Mouse (Mus musculus) forebrain, embryonic 16.5 days (tissue): ENCODE measurements around the gene Iqgap3. TPM values are rescaled to one million over a fixed set of nuclear protein-coding genes. Genes with fewer than 3 reads are reported as not detected.
A peak's percentile ranks its signal among the peaks of the same experiment; 100 is the strongest.

Experiments
- ATAC-seq: fragments of 200-750 bp; cut with Nextera tagmentation; 2 replicates; pipeline ENCODE4 v1.8.0; 2017; ENCODE audit warnings: mild to moderate bottlenecking, moderate library complexity
- H3K27ac ChIP-seq: fragments of 300-500 bp; sonication (generic); 2 replicates; pipeline ENCODE4 v1.5.1; 2014; ENCODE audit warnings: low read length, control low read depth
- H3K27me3 ChIP-seq: fragments of 300-500 bp; sonication (generic); replicated peaks from 2 replicates; pipeline ENCODE4 v1.6.1; 2014; ENCODE audit warnings: low read length; ENCODE audit not compliant: control insufficient read depth, insufficient read depth
- H3K36me3 ChIP-seq: fragments of 300-500 bp; sonication (generic); 2 replicates; pipeline ENCODE4 v1.6.1; 2014; ENCODE audit not compliant: control insufficient read depth, insufficient read depth
- H3K4me1 ChIP-seq: fragments of 300-500 bp; sonication (generic); replicated peaks from 2 replicates; pipeline ENCODE4 v1.6.1; 2014; ENCODE audit warnings: low read length; ENCODE audit not compliant: control insufficient read depth, insufficient read depth
- H3K4me2 ChIP-seq: fragments of 300-500 bp; sonication (generic); 2 replicates; pipeline ENCODE4 v1.6.1; 2014; ENCODE audit warnings: mild to moderate bottlenecking, low read length, control low read depth
- H3K4me3 ChIP-seq: fragments of 300-500 bp; sonication (generic); replicated peaks from 2 replicates; pipeline ENCODE4 v1.5.1; 2014; ENCODE audit warnings: mild to moderate bottlenecking, low read length, control low read depth
- H3K9ac ChIP-seq: fragments of 300-500 bp; sonication (generic); replicated peaks from 2 replicates; pipeline ENCODE4 v1.6.1; 2014; ENCODE audit warnings: low read depth, low read length, control low read depth
- H3K9me3 ChIP-seq: fragments of 300-500 bp; sonication (generic); 2 replicates; pipeline ENCODE4 v1.6.1; 2016; ENCODE audit warnings: low read length; ENCODE audit not compliant: control insufficient read depth
- WGBS: fragments of 180-500 bp; shearing (Covaris S2); extraction: QIAGEN DNeasy Blood & Tissue Kit; methylation state at CpG from one replicate; pipeline ENCODE4 v1.1.7; 2014; 5-methylcytosine and 5-hydroxymethylcytosine counted together
- polyA plus RNA-seq: library from polyadenylated mRNA; unstranded; fragments of >200 nt; fragmentation: Nextera tagmentation; extraction: Ambion mirVana; gene quantifications from 2 replicates; pipeline ENCODE4 v1.2.1, GENCODE M21; 2015

Iqgap3 gene
- polyA plus RNA-seq, 1 experiment from 2014 or later = 7.5 TPM

DNA sequence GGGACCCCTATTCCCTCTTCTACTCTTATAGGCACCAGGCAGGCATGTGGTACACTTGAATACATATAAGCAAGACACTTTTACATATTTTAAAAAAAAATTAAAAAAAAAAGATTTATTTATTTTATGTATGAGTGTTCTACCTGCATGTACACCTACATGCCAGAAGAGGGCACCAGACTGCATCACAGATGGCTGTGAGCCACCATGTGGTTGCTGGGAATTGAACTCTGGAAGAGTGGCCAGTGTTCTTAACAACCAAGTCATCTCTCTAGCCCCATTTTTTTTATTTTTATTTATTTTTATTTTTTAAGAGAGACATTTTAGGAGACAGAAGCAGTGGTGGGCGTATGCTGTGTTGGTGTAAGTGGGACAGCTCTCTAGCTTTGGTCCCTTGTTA is 5.9 kb downstream of the Iqgap3 start:
- WGBS = 75% methylated on average over 1 of the region's 1 CpGs

DNA sequence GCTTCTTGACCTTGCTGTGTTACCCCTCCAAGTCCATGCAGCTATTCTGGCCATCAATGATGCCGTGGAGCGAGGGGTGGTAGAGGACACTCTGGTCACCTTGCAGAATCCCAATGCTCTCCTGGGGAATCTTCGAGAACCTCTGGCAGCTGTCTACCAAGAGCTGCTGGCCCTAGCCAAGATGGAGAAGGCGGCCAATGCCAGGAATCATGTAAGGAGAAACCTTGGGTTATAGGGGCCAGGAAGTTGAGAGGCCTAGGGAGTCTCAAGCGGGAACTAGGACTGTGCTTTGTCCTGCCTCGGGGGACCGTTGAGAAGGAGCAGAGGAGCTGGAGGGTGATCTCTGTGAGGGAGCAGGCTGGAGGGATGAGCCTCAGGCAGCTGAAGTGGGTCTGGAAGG is 8.3 kb downstream of the Iqgap3 start:
- WGBS = 91% methylated on average over 7 of the region's 7 CpGs
- Histone ChIP-seq H3K4me2 (no peak overlapping the region), H3K36me3 (no peaks in the 10 kb centered on the region; the same call in 1 of the 2 replicates), H3K4me1 (no peaks in the 10 kb centered on the region), H3K4me3 (no peak overlapping the region), H3K27me3 (no peaks in the 10 kb centered on the region), H3K27ac (no peak overlapping the region), H3K9ac (no peak overlapping the region), H3K9me3 (no peaks in the 10 kb centered on the region)
- ATAC-seq = no peak

More for the DNA sequence above, 5.9 kb downstream of the Iqgap3 start:
- no peak overlapping the region for H3K4me3 ChIP-seq
- H3K27me3 ChIP-seq = no peaks in the 10 kb centered on the region
- H3K9ac ChIP-seq = no peak overlapping the region
- H3K4me1 ChIP-seq = peaks cover 3% of the 10 kb centered on the region
- no peak overlapping the region for H3K4me2 ChIP-seq
- no peaks in the 10 kb centered on the region for H3K9me3 ChIP-seq
- H3K36me3 ChIP-seq = no peaks in the 10 kb centered on the region; the same call in 1 of the 2 replicates
- H3K27ac ChIP-seq = no peak overlapping the region
- no peak for ATAC-seq

DNA sequence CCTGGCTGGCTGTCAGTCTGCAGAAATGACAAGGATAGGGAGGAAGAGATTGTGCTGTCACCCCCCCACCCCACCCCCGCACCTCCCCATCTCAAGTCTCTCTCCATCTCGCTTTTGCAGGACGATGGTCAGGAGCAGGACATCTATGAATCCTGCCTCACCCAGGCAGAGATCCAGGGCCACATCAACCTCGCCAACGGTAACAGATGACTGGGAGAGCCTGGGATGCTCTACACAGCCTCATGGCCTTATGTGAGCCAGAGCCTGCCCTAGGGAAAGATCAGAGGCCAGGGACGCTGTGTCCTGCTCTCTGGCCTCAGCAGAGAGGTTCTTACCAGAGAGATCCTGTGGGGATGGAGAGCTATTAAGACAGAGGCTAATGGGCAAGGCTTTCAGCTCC is 8.8 kb downstream of the Iqgap3 start:
- Histone ChIP-seq H3K9me3 (no peaks in the 10 kb centered on the region), H3K4me3 (no peak overlapping the region), H3K27ac (no peak overlapping the region), H3K4me2 (no peak overlapping the region), H3K36me3 (no peaks in the 10 kb centered on the region; the same call in 1 of the 2 replicates), H3K27me3 (no peaks in the 10 kb centered on the region), H3K9ac (no peak overlapping the region), H3K4me1 (no peaks in the 10 kb centered on the region)
- WGBS = 94% methylated on average over 6 of the region's 6 CpGs
- ATAC-seq = no peak

DNA sequence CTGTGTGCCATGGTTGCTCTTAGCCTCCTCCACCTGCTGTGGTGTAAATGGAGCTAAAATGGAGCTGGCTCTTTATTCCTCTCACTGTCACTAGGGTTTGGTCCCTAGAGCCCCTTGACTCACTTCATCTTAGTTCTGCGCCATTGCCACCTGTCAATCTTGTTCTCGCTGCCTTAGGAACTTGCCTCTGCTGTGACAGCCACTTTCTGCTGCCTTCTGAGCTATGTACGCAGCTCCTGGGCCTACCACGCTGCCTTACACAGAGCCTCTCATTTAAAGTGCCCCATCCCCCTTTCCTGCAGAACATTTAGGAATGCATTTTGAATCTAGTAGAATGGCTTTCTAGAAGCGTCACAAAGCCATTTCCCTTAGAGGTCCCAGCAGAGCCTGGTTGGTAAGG is 12.4 kb downstream of the Iqgap3 start:
- H3K27ac ChIP-seq = 0 out of 2 replicates have a peak overlapping the region, but pooled peaks have one; percentile 5
- 87% methylated on average over 5 of the region's 5 CpGs for WGBS
- ATAC-seq = peak; percentile 68

DNA sequence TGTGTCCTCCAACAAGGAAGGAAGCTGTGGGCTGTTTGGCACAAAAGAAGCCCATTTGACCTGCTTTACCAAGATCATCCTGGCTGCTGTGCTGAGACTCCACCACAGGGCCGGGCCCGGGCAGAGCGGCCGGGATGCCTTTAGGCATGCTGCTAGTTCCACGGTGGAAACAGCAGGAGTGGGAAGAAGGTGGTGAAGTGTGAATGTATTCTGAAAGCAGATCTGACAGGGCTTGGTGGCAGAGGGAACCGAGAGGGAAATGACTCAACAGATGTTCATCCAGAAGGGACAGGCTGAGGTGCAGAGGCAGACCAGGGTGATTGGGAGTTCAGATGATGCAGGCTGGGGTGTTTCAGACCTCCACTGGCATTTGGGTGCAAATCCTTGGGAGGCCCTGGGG is 15.9 kb downstream of the Iqgap3 start:
- no peaks in the 10 kb centered on the region for H3K27me3 ChIP-seq
- H3K4me1 ChIP-seq = no peaks in the 10 kb centered on the region
- H3K9ac ChIP-seq = no peak overlapping the region
- no peak overlapping the region for H3K27ac ChIP-seq
- WGBS = 91% methylated on average over 6 of the region's 6 CpGs
- H3K36me3 ChIP-seq = no peaks in the 10 kb centered on the region
- no peak for ATAC-seq
- no peak overlapping the region for H3K4me3 ChIP-seq
- no peaks in the 10 kb centered on the region for H3K9me3 ChIP-seq
- no peak overlapping the region for H3K4me2 ChIP-seq

More for the DNA sequence above, 12.4 kb downstream of the Iqgap3 start:
- Histone ChIP-seq H3K9ac (no peak overlapping the region), H3K4me3 (no peak overlapping the region), H3K4me2 (no peak overlapping the region), H3K4me1 (no peaks in the 10 kb centered on the region), H3K9me3 (no peaks in the 10 kb centered on the region), H3K27me3 (no peaks in the 10 kb centered on the region), H3K36me3 (no peaks in the 10 kb centered on the region; the same call in 1 of the 2 replicates)

DNA sequence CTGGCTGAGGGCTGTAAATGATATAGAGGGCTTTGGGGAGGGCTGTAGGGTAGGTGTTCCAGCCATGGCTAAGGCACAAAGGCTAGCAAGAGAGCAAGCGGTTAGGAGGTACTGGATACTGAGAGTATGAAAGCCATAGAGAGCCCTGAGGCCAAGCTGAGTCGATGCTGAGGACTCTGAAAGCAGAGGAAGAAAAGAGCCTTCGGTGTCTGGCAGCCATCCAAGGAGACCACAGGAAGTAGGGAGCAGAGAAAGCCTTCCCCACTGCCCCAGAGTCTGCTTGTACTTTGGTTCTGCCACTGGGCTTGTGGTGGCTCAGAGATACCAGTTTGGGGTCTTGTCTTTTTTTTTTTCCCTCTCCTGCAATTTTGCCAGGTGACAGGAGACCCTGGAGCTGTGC is 18.5 kb downstream of the Iqgap3 start:
- no peaks in the 10 kb centered on the region for H3K27me3 ChIP-seq
- no peaks in the 10 kb centered on the region for H3K9me3 ChIP-seq
- H3K4me2 ChIP-seq = no peak overlapping the region
- no peak overlapping the region for H3K4me3 ChIP-seq
- H3K4me1 ChIP-seq = no peaks in the 10 kb centered on the region
- H3K27ac ChIP-seq = no peak overlapping the region
- ATAC-seq = no peak
- WGBS = 43% methylated on average over 3 of the region's 3 CpGs
- no peaks in the 10 kb centered on the region for H3K36me3 ChIP-seq
- no peak overlapping the region for H3K9ac ChIP-seq

DNA sequence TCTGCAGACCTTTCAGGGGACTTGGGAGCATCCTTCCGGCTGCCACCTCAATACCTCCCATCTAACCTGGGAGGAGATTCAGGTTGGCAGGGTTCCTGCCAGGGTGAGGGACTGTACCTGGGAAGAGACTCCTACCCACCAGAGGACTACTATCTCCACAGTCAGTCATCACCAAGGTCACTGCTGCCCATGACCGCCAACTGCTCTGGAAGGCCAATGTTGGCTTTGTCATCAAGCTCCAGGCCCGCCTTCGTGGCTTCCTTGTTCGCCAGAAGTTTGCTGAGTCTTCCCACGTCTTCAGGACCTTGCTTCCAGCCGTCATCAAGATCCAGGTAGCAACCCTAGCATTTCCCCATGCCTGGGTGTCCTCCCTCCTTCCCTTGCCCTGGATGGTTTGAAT is 20.0 kb downstream of the Iqgap3 start:
- H3K4me1 ChIP-seq = no peaks in the 10 kb centered on the region
- 92% methylated on average over 7 of the region's 7 CpGs for WGBS
- H3K9ac ChIP-seq = no peak overlapping the region
- no peak overlapping the region for H3K4me2 ChIP-seq
- no peaks in the 10 kb centered on the region for H3K27me3 ChIP-seq
- ATAC-seq = no peak
- H3K9me3 ChIP-seq = no peaks in the 10 kb centered on the region
- H3K27ac ChIP-seq = no peak overlapping the region
- H3K36me3 ChIP-seq = no peaks in the 10 kb centered on the region
- H3K4me3 ChIP-seq = no peak overlapping the region

DNA sequence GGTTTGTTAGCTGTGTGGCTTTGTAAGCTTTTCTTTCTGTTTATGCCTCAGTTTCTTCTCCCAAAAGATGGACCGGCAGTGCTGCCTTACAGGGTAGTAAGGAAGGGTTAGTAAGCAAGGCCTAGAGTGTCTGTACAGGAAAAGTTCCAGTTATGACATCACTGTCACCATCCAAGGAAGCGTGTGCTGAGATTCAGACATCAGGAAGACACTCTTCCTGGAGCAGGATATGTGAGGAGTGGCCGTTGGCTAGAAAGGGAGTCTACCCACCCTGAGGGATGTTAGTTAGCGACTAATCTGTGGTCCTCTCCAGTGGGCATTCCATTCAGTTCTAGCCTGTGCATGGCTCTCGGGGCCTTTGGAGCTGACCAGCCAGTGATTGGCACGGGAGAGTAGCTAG is 20.4 kb downstream of the Iqgap3 start:
- no peaks in the 10 kb centered on the region for H3K27me3 ChIP-seq
- no peak for ATAC-seq
- H3K4me2 ChIP-seq = no peak overlapping the region
- H3K36me3 ChIP-seq = no peaks in the 10 kb centered on the region
- no peak overlapping the region for H3K9ac ChIP-seq
- no peaks in the 10 kb centered on the region for H3K4me1 ChIP-seq
- no peak overlapping the region for H3K4me3 ChIP-seq
- 88% methylated on average over 6 of the region's 6 CpGs for WGBS
- H3K27ac ChIP-seq = no peak overlapping the region
- no peaks in the 10 kb centered on the region for H3K9me3 ChIP-seq

DNA sequence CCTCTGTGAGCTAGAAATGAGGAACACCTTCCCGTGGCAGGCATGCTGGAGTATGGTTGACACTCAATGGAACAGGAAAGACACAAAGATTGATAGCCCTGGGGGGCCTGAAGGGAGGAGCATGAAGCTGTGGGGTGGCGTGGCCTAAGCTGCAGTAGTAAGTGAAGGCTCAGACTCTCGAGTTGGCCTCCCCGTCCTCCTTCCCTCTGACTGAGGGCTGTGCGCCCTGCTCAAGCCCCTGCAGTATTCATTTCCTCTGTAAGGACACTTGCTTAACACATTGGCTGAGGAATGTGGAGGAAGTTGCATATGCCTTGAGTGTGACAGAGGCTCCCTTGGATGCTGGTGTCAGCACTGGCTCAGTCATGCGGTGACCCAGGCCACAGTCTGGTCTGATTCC is 20.8 kb downstream of the Iqgap3 start:
- Histone ChIP-seq H3K9ac (no peak overlapping the region), H3K36me3 (no peaks in the 10 kb centered on the region), H3K9me3 (no peaks in the 10 kb centered on the region), H3K27ac (no peak overlapping the region), H3K4me1 (no peaks in the 10 kb centered on the region), H3K4me3 (no peak overlapping the region), H3K4me2 (no peak overlapping the region), H3K27me3 (no peaks in the 10 kb centered on the region)
- ATAC-seq = no peak
- WGBS = 84% methylated on average over 6 of the region's 6 CpGs

DNA sequence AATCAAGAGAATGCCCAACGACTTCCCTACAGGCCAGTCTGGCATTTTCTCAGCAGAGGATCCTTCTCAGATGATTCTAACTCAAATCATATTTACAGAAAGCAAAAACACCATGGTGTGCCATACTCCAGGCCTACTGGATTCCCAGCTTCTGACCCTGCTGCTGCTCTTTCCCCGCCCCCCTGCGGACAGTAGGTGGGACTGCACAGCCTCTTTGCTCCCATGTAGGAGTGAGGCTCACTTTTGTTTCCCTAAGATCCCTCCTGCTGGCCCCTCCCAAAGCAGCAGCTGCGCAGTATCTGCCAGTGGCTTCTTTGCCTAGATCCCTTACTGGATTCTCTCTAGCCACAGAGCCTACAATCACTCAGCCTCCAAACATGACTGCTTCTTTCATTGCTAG is 24.4 kb downstream of the Iqgap3 start:
- H3K9ac ChIP-seq = no peak overlapping the region
- WGBS = 73% methylated on average over 4 of the region's 4 CpGs
- no peaks in the 10 kb centered on the region for H3K27me3 ChIP-seq
- no peak for ATAC-seq
- H3K36me3 ChIP-seq = no peaks in the 10 kb centered on the region
- no peak overlapping the region for H3K4me2 ChIP-seq
- H3K9me3 ChIP-seq = no peaks in the 10 kb centered on the region
- no peak overlapping the region for H3K4me3 ChIP-seq
- no peak overlapping the region for H3K27ac ChIP-seq
- H3K4me1 ChIP-seq = no peaks in the 10 kb centered on the region
